Mouse (Mus musculus): ENCODE data around the gene Sdk1.

GRCm38 (mm10) chr5:142000247-142000646 lies 759.0 kb downstream of the Sdk1 start:
- TF ChIP-seq POLR2A (IDR thresholded peaks at IDR 0.05; ENCODE audit: extremely low read depth, insufficient read depth, low read length), result no peak
- no peak for TF ChIP-seq CTCF (IDR thresholded peaks at IDR 0.05; ENCODE audit: low read depth, low read length)
